Mouse (Mus musculus) lung, embryonic 16.5 days (tissue): ENCODE data around the gene 4930503E14Rik. TPM values are rescaled to one million over a fixed set of nuclear protein-coding genes. Genes with fewer than 3 reads are reported as not detected.
"Not testable (repeated sequence)": the region's sequence is repeated elsewhere in the genome, so short reads cannot be mapped to it uniquely, and the experiment has no call there.

Experiments
- ATAC-seq: fragments of 200-750 bp; cut with Nextera tagmentation; 2 replicates; pipeline ENCODE4 v1.8.0; 2017; ENCODE audit warnings: low read depth, mild to moderate bottlenecking, moderate library complexity
- H3K27ac ChIP-seq: fragments of 300-500 bp; sonication (generic); 2 replicates; pipeline ENCODE4 v1.5.1; 2014; ENCODE audit warnings: mild to moderate bottlenecking, control low read depth, low read length
- H3K27me3 ChIP-seq: fragments of 300-500 bp; sonication (generic); 2 replicates; pipeline ENCODE4 v1.6.1; 2014; ENCODE audit warnings: low read depth, low read length, mixed read lengths; ENCODE audit not compliant: control insufficient read depth, insufficient read depth
- H3K36me3 ChIP-seq: fragments of 300-500 bp; sonication (generic); 2 replicates; pipeline ENCODE4 v1.6.1; 2014; ENCODE audit warnings: low read length; ENCODE audit not compliant: control insufficient read depth, insufficient read depth
- H3K4me1 ChIP-seq: fragments of 300-500 bp; sonication (generic); replicated peaks from 2 replicates; pipeline ENCODE4 v1.6.1; 2014; ENCODE audit warnings: low read length, mixed read lengths; ENCODE audit not compliant: control insufficient read depth, insufficient read depth
- H3K4me2 ChIP-seq: fragments of 300-500 bp; sonication (generic); 2 replicates; pipeline ENCODE4 v1.6.1; 2014; ENCODE audit warnings: low read depth, low read length, control low read depth
- H3K4me3 ChIP-seq: fragments of 300-500 bp; sonication (generic); 2 replicates; pipeline ENCODE4 v1.5.1; 2014; ENCODE audit warnings: mild to moderate bottlenecking, low read length, control low read depth
- H3K9ac ChIP-seq: fragments of 300-500 bp; sonication (generic); 2 replicates; pipeline ENCODE4 v1.6.1; 2014; ENCODE audit warnings: low read length, control low read depth
- H3K9me3 ChIP-seq: fragments of 300-500 bp; sonication (generic); 2 replicates; pipeline ENCODE4 v1.6.1; 2016; ENCODE audit warnings: low read length; ENCODE audit not compliant: control insufficient read depth
- WGBS: fragments of 180-500 bp; shearing (Covaris S2); extraction: QIAGEN DNeasy Blood & Tissue Kit; methylation state at CpG from one replicate; pipeline ENCODE4 v1.1.7; 2014; 5-methylcytosine and 5-hydroxymethylcytosine counted together
- polyA plus RNA-seq: library from polyadenylated mRNA; unstranded; fragments of >200 nt; fragmentation: Nextera tagmentation; extraction: Ambion mirVana; gene quantifications from 2 replicates; pipeline ENCODE4 v1.2.1, GENCODE M21; 2015

4930503E14Rik gene
- polyA plus RNA-seq, result not detected in 2 replicates

GRCm38 (mm10) chr14:44213154-44213553 lies at the start of gene 4930503E14Rik:
4930503E14Rik (minus strand) TSS chr14:44213254.
- 83% methylated on average over 3 of the region's 3 CpGs for WGBS
- H3K4me2 ChIP-seq, H3K9me3 ChIP-seq, H3K36me3 ChIP-seq, H3K27ac ChIP-seq, H3K4me3 ChIP-seq, H3K27me3 ChIP-seq, H3K4me1 ChIP-seq, H3K9ac ChIP-seq, ATAC-seq: not testable (repeated sequence)

DNA sequence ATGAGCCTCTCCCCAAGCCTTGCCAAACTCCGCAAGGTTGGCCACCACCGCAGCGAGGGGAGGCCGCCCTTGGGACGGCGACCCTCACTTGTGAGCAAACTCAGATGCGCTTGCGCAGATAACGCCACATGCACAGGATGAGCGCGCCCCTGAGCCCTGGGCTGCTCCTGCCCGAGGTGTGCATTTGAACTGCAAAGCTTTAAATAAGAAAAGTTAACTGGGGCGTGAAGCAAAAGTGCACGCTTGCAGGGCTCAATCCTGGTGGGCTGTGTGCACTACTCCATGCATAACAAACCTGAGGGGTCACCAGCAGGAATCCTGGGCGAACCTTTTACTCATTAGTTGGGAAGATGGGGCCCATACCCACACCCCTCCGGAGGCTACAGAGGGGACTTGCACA lies 35.0 kb upstream of the 4930503E14Rik start:
- ATAC-seq, result no peak
- 85% methylated on average over 16 of the region's 16 CpGs for WGBS
- H3K27me3 ChIP-seq, result no peaks in the 10 kb centered on the region
- no peaks in the 10 kb centered on the region for H3K4me1 ChIP-seq
- H3K9ac ChIP-seq, result no peak overlapping the region
- H3K36me3 ChIP-seq, result no peaks in the 10 kb centered on the region
- no peaks in the 10 kb centered on the region for H3K9me3 ChIP-seq
- no peak overlapping the region for H3K27ac ChIP-seq
- no peak overlapping the region for H3K4me2 ChIP-seq
- no peak overlapping the region for H3K4me3 ChIP-seq

DNA sequence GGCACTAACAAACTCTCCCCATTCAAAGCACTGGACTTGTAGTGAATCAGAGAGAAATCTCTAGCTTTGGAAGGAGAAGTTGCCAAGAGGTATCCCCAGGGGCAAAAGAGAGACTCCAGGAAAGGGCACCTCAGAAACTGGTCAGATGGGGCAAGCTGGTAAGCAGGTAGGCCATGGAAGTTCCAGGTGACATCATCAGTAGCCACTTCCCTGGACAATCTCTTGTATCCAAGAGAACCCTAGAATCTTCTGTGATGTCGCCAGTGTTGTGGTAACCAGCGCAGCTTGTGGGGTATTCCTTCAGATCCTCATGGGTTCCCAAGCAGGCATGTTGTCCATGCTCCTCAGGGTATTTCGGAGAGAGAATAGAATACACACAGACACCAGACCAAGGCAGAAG lies 15.7 kb downstream of the 4930503E14Rik start, which contains the start of gene Gm8212:
Gene Gm8212, plus strand, starts transcription at position 301 of the 400 bp plus-strand sequence.
- H3K27ac ChIP-seq, H3K4me1 ChIP-seq, H3K36me3 ChIP-seq, H3K9me3 ChIP-seq, ATAC-seq, H3K27me3 ChIP-seq, H3K4me2 ChIP-seq, H3K4me3 ChIP-seq, H3K9ac ChIP-seq: not testable (repeated sequence)
- 100% methylated on average over 1 of the region's 3 CpGs for WGBS

- not testable (repeated sequence) for H3K4me2 ChIP-seq, H3K9me3 ChIP-seq, H3K4me1 ChIP-seq, H3K27me3 ChIP-seq, ATAC-seq, H3K9ac ChIP-seq, H3K4me3 ChIP-seq, H3K36me3 ChIP-seq, H3K27ac ChIP-seq
- WGBS, result 84% methylated on average over 3 of the region's 4 CpGs
Measured at GRCm38 (mm10) chr14:44123551-44123950, 89.5 kb downstream of the 4930503E14Rik start, which contains the start of gene Gm3327. Gm3327 (plus strand) TSS chr14:44123851.

Other genes with a start within 250 kb of the 4930503E14Rik start
- gene Ang6, start 211.0 kb downstream of the 4930503E14Rik start, polyA plus RNA-seq, result not detected in 2 replicates
- 7.5 and 12.8 TPM in 2 replicates for gene Ear2, start 110.6 kb downstream of the 4930503E14Rik start, polyA plus RNA-seq
- gene Gm3327, start 89.4 kb downstream of the 4930503E14Rik start, polyA plus RNA-seq, result not detected in 2 replicates
- gene Gm8212, start 15.6 kb downstream of the 4930503E14Rik start, polyA plus RNA-seq, result not detected in 2 replicates
- not detected in 2 replicates for gene Gm8220, start 72.3 kb upstream of the 4930503E14Rik start, polyA plus RNA-seq
- gene Gm5930, start 125.3 kb upstream of the 4930503E14Rik start, polyA plus RNA-seq, result not detected in 2 replicates
- not detected in 2 replicates for gene Gm8229, start 152.1 kb upstream of the 4930503E14Rik start, polyA plus RNA-seq
- not detected in 2 replicates for gene Gm3371, start 197.4 kb upstream of the 4930503E14Rik start, polyA plus RNA-seq
- not detected in 2 replicates for gene Gm8232, start 220.4 kb upstream of the 4930503E14Rik start, polyA plus RNA-seq